Mouse (Mus musculus): ENCODE results near the gene Colgalt1.
A peak's percentile ranks its signal among the peaks of the same experiment; 100 is the strongest.

The Colgalt1 gene

DNA sequence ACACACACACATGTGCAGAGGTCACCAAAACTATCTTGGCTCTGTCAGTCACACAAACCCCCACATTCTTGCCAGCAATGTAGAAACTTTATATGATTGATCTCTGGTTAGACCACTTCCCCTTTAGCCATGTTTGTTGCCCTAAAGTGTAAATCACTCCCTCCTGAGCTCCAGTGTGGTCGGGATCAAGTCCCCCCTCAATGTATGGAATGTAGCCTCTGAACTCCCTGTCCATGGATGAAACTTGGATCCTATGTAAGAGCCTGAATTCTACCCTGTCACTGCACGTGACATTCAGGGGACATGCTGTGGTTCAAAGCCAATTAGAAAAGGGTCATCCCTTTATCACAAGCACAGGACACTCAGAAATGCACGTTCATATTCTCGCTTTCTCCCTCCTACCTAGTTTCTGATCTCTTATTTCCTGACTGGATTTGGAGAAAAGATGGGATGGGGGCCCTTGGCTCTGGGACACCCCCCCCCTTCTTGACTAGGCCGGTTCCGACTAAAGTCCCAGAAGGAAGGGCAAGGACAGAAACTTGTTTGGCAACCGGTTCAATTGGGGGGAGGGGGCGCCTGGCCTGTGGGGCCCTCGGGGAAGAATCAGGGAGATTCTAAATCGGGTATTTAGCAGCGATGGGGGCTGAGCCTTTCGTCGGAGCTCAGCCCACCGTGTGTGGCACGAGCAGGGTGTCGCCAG is 17.7 kb downstream of the Colgalt1 start:
- DNase-seq (ENCODE audit: low spot score): peak; percentile 56

DNA sequence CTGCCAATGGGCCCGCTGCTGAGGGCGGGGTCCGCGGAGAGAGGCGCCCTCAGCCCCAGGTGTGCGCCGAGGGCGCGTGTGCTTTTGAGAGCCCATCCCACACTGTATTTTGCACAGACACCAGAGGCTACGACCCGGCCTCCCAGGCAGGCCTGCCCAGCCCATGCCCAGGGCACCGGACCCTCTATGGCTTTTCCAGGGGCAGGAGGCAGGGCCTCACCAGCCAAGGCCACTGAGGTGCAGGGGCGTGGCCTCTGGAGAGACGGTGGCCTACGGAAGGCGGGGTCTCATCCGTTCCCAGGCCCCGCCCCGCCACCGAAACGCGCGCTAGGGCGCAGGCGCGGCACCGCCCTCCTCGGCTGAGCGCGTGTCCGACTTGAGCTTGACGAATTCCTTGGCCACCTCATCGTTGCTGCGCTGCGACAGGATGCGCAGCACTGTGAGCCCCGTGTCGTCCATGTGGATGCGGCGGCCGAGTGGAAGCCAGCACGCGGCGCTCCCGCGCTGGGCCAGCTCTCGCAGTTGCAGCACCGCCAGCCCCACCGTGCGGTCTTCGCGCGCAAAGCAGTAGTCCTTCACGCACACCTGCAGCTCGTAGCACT is 18.4 kb downstream of the Colgalt1 start:
- DNase-seq (ENCODE audit: low spot score): peak; percentile 97

DNA sequence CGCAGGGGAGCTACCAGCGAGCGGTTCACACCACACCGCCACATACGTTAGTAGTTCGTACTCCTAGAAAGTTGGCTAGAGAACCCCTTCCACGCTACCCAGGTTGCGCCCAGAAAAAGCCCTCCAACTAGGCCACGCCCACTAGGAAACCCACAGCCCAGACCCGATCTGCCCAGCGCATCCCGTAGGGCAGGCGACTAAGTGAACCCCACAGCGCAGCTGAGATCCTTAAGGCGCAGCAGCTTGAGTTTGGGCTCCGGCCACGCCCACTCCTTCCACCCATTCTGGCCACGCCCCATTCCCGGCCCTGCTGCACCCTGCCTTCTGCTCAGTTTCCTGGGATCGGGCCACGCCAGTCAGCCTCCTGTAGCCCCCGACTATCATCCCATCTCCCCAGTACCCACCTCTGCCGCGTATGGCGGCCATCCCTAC is 19.0 kb downstream of the Colgalt1 start:
- peak; percentile 85 for DNase-seq (ENCODE audit: low spot score)

DNA sequence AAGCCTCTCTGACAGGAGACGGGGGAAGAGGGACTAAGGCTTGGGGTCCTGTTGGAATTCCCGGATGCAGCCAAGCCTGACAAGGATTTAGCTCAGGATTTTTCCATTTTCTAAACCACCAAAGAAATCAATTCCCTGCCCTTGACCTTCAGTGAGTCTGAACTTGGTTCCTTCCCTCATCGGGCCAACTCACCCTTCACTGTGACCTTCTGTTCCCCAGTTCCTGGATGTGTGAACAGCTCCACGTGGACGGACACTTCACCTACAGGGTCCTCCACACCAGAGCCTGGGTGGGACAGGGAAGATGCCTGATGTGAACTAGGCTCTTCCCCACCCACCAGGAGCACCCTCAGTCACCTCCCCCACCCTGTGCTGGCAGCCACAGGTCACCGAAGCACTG is 20.0 kb downstream of the Colgalt1 start:
- DNase-seq (ENCODE audit: low spot score): no peak

DNA sequence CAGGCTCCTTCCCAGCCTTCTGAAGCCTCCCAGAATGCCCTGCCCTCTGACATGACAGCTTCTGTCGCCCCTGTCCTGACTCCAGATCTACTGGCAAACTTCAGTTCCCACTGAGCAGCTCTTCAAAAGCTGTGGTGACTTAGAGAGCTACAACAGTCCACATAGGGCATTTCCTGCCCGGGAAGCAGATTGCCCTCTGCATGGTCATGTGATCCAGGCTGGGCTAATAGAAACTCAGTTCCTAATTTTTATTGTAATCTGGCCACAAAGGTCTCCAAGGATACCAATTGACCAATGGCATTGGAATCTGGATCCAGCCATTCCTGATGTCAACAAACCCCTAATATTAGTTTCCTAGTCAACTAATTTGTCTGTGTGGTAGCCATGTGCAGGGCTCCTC is 21.1 kb downstream of the Colgalt1 start:
- no peak for DNase-seq (ENCODE audit: low spot score)

DNA sequence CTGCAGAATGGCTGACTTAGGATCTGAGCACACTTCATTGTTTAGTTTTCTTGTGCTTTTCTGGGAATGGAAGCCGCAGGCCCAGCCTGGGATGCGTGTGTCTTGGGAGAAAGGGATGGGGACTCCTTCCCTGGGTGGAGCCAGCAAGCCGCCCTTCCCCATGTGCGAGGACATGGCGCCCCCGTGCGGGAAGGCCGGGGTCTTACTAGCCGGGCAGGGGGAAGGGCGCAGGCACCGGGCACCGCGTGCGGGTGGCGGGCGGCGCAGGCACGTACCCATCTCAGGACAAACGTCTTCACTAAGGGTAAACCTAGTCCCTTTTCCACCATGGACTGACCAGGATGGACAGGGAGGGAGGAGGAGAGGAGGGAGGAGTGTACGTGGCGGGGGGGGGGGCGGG is 22.4 kb downstream of the Colgalt1 start:
- DNase-seq (ENCODE audit: low spot score): peak; percentile 72

DNA sequence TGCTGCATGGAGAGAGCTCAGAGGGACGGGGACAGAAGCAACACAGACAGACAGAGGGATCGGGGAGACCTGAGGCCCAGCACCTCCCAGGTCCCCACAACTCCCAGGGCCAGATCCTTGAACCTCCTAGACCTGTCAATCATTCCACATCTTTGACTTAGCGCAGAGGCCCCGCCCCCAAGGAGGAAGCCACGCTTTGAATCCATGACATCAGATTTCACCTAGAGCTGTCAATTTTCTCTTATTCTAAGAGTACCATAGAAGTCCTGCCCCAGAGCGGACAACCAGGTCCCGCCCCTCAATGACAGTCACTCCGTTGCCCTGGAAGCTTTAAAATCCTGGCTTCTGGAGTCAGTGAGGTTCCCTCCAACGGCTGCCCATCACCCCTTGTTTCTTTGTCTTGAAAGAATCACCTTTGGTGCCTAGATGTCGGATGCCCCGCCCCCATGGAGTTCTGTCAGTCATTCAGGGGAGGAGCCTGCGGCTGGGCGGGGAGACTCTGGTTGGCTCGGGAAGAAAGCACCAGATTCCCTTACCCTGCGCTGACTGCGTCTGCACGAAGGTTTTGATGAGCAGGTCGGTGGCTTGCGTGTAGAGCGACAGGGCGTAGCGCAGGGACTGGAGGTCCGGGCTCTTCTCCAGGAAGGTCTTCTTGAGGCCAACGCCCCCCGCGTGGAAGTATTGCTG is 23.3 kb downstream of the Colgalt1 start:
- peak; percentile 75 for DNase-seq (ENCODE audit: low spot score)

DNA sequence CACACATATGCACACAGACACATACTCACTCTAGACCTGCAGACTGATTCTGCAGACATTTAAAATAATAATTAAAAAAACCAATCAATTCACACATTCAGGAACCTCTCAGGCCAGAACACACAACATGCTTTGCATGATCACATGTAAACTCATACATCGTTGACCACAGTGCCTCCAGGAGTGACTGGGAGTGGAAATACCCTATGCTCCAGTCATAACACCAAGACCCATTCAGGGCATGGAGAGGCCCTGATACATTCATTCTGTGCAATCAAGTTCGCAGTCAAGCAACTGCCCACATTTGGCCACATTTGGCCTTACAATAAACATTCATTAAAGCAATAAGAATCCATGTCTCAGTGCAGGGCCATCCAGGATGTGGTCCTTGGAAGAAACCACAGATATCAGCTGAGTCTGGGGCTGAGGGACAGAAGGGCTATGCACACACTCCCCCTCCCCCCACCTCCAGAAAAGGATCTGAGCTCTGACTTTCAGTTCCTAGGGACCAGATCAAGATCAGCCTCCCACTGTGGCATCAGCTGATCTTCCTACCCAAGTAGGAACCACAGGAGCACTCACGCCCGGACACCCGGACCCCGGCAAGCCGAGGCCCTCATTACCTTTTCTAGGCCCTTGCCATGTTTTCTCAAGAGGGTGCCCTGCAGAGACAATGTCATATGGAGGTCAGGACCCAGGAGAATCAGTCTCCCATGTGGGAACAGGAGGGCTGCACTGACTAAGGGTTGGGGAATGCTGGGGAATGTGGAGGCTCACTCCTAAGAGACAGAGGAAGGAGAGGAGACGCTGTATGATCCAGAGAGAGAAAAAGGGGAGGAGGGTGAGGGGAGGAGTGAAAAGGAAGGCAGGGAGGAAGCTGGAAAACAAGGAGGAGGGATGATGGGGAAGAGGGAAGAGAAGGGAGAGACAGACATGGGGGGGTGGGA is 26.6 kb downstream of the Colgalt1 start:
- DNase-seq (ENCODE audit: low spot score): no peak

DNA sequence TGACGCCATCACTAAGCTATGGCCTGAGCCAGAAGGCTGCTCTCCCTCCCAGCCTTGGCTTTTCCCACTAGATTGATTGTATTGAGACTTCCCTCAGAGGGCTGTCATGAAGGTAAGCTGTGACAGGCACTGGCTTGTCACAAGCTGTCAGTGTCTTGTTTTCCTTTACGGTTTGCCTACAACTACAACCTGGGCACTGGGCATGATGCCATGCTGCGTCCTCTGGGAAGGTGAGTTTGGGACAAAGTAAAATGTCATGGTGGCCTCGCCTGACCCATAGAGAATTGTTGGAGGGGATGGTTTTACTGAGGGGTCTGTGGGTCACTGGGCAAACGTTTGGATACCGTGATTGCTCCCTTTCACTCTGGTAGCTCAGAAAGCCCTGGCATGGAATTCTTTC is 27.5 kb downstream of the Colgalt1 start:
- no peak for DNase-seq (ENCODE audit: low spot score)

DNA sequence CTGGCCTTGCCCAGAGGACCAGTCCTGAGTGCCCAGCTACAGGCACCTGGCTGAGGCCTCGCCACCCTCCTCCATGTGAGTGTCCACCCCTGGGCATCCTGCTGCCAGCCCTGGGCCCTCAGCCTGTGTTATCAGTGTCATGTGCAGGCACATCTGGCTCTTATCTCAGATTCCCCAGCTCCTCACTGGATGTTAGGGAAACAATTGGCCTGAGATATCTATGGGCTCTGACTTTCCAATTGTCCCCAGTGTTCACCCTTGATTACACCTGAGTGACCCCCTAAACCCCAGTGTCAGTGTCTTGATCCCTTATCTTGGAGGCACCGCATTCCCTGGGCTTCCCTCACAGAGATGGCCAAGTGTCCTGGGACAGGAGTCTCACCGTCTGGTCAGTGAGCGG is 28.5 kb downstream of the Colgalt1 start:
- no peak for DNase-seq (ENCODE audit: low spot score)

DNA sequence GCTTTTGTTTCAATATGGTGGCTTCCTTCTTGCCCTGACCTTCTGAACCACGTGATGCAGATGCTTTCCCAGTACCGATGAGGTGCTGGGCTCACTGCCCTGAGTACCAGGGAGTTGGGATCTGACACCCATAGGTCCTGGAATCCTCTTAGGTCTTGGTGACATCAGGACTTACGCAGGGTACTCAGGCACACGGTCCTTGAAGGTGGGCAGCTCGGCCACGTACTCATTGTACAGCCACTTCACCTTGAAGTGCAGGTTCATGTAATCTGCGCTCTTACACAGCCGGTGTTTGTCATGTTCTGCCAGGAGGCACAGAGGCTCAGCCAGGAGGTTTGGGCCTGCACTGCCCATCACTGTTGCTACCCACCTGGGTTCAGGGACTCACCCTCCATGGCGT is 34.7 kb downstream of the Colgalt1 start:
- no peak for DNase-seq (ENCODE audit: low spot score)

DNA sequence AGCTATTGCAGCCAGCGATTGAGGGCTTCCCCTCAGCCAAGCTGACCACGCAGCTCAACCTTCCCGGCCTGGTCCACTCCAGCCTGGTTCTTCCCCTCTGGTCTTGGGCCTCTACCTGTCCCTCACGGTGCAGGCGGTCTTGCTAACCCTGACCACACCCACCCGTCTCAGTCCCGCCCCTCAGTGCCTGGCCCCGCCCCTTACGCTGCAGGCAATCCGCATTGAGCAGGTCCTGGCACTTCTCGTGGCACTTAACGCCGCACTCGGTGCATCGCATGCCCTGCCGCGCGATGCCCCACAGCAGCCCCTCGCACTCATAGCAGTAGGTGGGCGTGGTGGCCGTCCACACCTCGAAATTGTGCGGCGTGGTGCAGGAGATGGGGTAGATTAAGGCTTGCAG is 43.8 kb downstream of the Colgalt1 start:
- peak; percentile 72 for DNase-seq (ENCODE audit: low spot score)

DNA sequence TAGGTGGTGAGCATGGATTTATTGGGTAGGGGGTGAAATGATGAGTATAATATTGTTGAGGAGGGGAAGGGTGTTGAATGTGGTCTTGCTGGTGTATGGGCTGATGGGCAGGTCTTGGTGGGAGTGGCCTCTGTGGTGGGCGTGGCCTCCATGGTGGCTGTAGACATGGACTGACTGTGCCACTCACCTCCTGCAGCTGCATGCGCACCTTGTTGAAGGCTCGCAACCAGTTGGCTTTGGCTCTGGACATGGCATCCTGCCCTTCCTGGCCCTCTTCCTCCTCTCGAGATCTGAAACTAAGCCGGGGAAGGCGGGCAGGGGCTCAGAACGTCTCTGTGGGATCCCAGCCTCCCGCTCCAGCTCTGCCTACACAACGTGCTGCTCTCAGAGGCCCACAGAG is 47.0 kb downstream of the Colgalt1 start:
- DNase-seq (ENCODE audit: low spot score): peak; percentile 64

DNA sequence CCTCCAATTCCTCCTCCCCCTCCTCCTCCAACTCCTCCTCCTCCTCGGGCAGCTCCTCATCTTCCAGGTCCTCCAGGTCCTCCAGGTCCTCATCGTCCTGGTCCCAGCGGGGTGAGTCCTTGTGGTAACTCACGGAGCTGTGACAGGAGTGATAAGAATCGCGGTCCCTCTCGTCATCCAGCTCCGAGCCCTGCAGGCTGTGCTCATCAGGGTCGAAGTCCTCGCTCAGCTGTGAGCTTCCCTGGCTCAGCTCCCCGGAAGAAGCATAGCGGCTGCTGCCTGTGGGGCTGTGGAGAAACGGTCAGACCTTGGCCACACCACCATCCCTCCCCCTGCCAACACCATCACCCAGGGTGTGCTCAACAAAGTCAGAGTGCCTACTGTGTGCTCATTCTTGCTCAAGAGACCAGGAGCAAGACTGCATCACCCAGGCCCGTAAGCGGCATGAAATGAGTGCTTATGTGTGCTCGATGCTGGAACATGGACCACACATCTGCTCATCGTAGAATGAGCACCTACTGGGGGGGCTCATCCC is 47.8 kb downstream of the Colgalt1 start:
- DNase-seq (ENCODE audit: low spot score): peak; percentile 39

DNA sequence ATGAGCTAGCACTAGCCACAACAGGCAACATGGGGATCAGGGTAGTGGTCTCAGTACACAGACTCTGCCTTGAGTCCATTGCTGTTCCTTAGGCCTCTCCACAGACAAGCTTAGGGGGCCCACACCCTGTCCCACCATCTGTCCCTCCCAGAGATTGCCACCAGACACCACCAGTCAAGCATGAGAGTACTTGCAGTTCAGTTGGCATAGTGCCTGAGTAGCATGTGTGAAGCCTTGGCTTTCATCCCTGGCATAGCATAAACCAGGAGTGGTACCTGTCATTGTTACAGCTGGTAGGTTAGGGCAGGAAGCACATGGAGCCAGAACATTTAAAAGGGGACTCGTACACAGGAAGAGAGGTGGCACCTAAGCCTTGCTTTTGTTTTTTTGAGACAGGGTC is 49.0 kb downstream of the Colgalt1 start:
- no peak for DNase-seq (ENCODE audit: low spot score)

DNA sequence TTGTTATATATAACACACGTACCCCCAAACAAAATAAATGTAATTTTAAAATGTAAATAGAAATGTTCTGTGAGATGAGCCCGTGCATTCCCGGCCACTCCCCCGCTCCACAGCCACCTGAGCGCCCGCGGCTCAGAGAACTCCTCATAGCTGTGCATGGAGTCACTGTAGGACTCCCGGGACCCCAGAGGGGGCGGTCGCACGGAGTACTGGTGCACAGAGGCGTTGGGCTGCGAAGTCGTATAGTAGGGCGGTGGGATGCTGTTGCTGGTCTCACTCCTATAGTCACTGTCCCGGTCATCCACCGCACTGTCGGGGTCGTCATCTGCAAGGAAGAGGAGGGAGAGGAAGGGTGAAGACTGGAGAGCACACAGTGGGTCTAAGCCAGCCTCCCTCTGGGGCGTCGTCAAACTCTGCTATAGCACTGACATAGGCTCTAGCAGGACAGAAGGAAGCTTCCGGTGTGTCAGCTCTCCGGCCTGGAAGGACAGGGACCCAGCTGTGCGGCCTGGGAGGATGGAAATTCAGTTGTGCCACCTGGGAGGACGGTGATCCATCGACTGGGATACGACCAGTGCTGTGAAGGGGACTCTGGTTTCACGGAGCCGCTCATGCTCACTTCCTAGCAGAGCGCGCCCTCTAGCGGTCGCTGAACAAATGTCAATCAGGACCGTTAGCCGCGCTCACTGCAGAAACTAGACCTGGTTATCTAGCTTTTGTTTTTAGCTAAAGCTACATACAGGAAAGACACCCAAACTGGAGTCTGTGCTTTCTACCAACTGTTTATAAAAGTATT is 49.7 kb downstream of the Colgalt1 start:
- DNase-seq (ENCODE audit: low spot score): peak; percentile 93

DNA sequence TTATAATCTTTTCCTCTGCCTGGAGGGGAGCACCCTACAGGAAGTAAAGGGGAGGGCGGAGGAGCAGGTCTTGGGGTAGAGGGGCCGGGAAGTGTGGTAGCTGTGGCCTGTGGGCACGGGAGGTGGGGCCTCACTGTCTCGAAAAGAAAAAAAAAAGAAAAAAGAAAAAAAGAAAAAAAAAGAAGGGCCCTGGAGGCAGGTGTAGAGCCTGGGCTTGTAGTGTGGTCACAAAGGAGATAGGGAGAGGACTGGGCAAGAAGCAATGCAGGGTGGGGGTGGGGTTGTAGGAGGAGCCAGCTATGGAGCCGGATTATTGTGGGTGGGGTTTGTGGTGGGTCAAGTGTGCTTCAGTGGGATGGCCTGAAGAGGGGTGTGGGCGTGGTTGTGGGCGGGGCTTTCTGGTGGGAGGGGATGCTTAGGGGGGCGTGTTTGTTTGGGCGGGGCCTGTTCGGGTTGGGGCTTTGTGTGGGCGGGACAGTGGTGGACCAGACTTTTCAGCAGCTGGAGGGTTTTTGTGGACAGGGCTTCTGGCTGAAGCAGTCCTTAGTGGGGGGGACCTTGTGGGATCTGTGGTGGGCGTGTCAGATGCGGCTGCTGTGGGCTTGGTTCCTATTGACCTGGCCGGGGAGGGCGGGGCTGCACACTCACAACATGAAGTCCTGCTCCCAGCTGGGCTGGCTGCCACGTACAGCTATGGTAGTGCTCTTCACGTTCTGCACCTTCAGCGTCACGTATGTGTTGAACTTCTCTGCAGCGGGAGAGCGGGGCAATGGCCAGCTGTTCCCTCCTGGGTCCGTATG is 54.7 kb downstream of the Colgalt1 start:
- DNase-seq (ENCODE audit: low spot score): peak; percentile 87

DNA sequence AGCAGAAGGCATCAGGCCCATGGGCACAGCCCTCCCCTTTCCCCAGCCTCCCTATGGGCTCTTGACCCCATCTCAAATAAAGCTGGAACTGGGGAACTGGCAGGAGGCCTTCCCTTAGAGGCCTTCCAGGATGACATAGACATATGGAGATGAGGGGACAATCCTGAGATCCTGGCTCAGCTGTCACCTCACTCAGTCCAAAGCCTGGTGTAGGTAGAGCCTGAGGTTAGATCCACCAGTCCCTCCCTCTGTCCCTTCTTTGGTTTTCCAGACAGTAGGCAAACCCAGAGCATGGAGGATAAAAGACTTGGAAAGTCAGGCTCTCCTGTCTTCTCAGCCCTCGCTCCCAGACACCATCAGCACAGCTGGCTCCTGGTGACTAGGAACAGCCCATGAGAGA is 56.1 kb downstream of the Colgalt1 start:
- DNase-seq (ENCODE audit: low spot score): no peak

DNA sequence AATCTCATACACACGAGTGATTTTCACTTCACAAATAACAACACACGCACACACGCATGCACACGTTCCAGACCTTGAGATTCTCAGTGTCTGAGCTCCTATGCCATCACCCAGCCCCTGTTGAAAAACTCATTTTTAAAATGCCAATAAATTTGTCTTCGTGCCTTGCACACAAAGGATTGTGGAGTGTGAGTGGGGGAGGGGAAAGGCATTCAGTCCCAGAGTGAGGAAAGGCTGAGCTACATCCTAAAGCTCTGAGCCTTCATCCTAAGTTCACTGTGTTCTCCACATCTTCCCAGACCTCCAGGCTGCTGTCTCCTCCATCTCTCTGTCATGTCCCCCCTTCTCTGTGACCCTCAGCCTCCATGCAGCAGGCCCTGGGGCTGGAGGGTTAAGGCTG is 56.5 kb downstream of the Colgalt1 start:
- DNase-seq (ENCODE audit: low spot score): no peak

DNA sequence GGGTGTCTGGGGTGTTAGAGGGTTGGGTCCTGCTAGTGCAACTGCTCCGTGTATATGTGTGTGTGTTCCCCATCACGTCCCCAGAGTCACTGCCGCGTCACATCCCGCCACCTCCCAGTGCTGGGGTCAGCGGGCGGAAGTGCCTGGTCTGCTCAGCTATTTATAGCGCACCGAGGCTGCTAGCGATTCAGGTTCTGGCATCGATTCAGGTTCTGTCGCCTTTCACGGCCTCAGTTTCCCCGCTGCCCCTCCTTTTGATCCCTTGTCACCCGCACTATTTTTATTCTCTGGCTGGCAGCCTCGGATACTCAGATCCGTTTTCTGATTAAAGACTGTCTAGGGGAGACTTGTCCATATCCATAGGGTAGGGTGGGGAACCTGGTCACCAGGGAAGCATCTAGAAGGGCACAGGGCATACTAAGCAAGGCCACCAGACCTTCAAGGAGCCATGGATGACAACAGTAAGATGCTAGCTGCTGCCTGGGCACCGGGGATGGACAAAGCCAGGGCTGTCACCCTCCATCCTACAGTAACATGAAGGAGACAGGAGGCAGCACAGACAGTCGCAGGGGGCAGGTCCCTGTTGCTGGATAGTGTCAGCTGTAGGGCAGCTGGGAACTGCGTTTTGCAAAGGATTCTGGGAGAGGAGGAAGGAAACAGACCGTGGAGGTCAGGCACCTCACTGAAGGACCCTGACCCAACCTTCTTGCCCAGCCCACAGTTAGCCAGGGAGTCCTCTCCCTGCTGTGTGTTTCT is 57.6 kb downstream of the Colgalt1 start:
- no peak for DNase-seq (ENCODE audit: low spot score)

Data from testis, postnatal 10 days (tissue).